In the genomic region with DNA sequence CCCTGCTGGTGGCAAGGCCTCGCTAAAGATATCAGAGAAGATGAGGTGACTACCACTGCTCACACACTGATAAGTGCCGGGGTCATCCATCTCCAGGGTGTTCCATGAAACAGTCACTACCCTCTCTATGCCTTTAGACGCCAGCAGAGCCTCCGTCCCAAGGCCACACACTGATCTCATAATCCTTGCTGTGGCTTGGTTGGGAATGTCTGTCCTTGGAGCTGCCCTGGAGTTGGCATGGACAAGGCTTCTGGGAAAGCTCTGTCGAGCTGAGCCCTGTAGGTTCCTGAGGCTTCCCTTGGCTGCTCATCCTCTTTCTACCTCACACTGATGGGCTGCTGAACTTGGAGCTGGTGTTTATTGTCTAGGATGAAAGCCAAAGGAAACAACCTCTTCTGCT, we compare ENCODE assay signal across 28 mouse cellular contexts. TPM values are rescaled to one million over a fixed set of nuclear protein-coding genes. Genes with fewer than 3 reads are reported as not detected.
DNase-seq lines count a peak whose midpoint lies in the region; ATAC-seq lines count a peak whose summit lies in the region.
"Had no signal": no experiment of that assay in that cellular context is flagged by ENCODE, and none has a peak within 500 bp of the region (broad histone marks: within the 10 kb centered on the region; RNA-seq: fewer than 3 reads in every experiment).

No protein-coding gene starts in this region.

- ATAC-seq in hindbrain, embryonic 11.5 days (ENCODE audit: low FRiP score), result no peak
- ATAC-seq: forebrain, embryonic 16.5 days; intestine, postnatal 0 days; liver, embryonic 12.5 days had no signal

- peak overlapping the region; percentile 52 for H3K27ac ChIP-seq in heart, embryonic 10.5 days
- no peak overlapping the region for H3K27ac ChIP-seq in hindbrain, embryonic 11.5 days (ENCODE audit: low read depth, low read length)
- H3K27ac ChIP-seq: embryonic facial prominence, embryonic 10.5 days; forebrain, embryonic 10.5 days; hindbrain, embryonic 12.5 days; layer of hippocampus, adult 2 months; limb, embryonic 12.5 days; liver, embryonic 12.5 days; neural tube, embryonic 12.5 days had no signal

- 56% methylated on average over 5 of the region's 5 CpGs for WGBS in heart, embryonic 10.5 days
- 82% methylated on average over 5 of the region's 5 CpGs for WGBS in hindbrain, embryonic 11.5 days

- H3K4me2 ChIP-seq in hindbrain, embryonic 11.5 days (replicated peaks; ENCODE audit: low read depth, low read length), result no peak overlapping the region
- H3K4me2 ChIP-seq: hindbrain, embryonic 12.5 days; limb, embryonic 12.5 days; liver, embryonic 12.5 days; neural tube, embryonic 12.5 days had no signal

- no peaks in the 10 kb centered on the region for H3K36me3 ChIP-seq in heart, embryonic 10.5 days
- no peaks in the 10 kb centered on the region for H3K36me3 ChIP-seq in hindbrain, embryonic 11.5 days (ENCODE audit: control insufficient read depth, insufficient read depth, low read length)
- H3K36me3 ChIP-seq: embryonic facial prominence, embryonic 10.5 days; forebrain, embryonic 10.5 days; hindbrain, embryonic 12.5 days; limb, embryonic 12.5 days; liver, embryonic 12.5 days; neural tube, embryonic 12.5 days had no signal

- no peak overlapping the region for H3K9ac ChIP-seq in hindbrain, embryonic 11.5 days (ENCODE audit: low read depth, low read length)
- H3K9ac ChIP-seq: hindbrain, embryonic 12.5 days; limb, embryonic 12.5 days; liver, embryonic 12.5 days; neural tube, embryonic 12.5 days had no signal

- no peak overlapping the region for H3K4me3 ChIP-seq in heart, embryonic 10.5 days
- no peak overlapping the region for H3K4me3 ChIP-seq in hindbrain, embryonic 11.5 days (ENCODE audit: low read depth, low read length)
- H3K4me3 ChIP-seq: embryonic facial prominence, embryonic 10.5 days; forebrain, embryonic 10.5 days; hindbrain, embryonic 12.5 days; layer of hippocampus, adult 2 months; limb, embryonic 12.5 days; liver, embryonic 12.5 days; megakaryocyte, embryonic 14.5 days; neural tube, embryonic 12.5 days had no signal

- peaks cover 32% of the 10 kb centered on the region for H3K4me1 ChIP-seq in heart, embryonic 10.5 days
- H3K4me1 ChIP-seq in hindbrain, embryonic 11.5 days (replicated peaks; ENCODE audit: control insufficient read depth, insufficient read depth, low read length), result no peaks in the 10 kb centered on the region
- H3K4me1 ChIP-seq: forebrain, embryonic 10.5 days; hindbrain, embryonic 12.5 days; megakaryocyte, embryonic 14.5 days had no signal

- no peaks in the 10 kb centered on the region for H3K27me3 ChIP-seq in heart, embryonic 10.5 days (ENCODE audit: insufficient read depth, poor library complexity, severe bottlenecking)
- no peaks in the 10 kb centered on the region for H3K27me3 ChIP-seq in hindbrain, embryonic 11.5 days (ENCODE audit: control insufficient read depth, insufficient read depth, low read length)
- H3K27me3 ChIP-seq: hindbrain, embryonic 12.5 days; limb, embryonic 12.5 days; neural tube, embryonic 12.5 days had no signal

- intact Hi-C loops in heart, postnatal 14 days (cut with DNase I), result no loop called here

- no peaks in the 10 kb centered on the region for H3K9me3 ChIP-seq in heart, embryonic 10.5 days
- H3K9me3 ChIP-seq in hindbrain, embryonic 11.5 days (ENCODE audit: control insufficient read depth, low read length), result no peaks in the 10 kb centered on the region
- H3K9me3 ChIP-seq: embryonic facial prominence, embryonic 10.5 days; forebrain, embryonic 10.5 days; hindbrain, embryonic 12.5 days; limb, embryonic 12.5 days; liver, embryonic 12.5 days; megakaryocyte, embryonic 14.5 days; neural tube, embryonic 12.5 days had no signal

- DNase-seq in heart, embryonic 10.5 days (ENCODE audit: low spot score), result no peak
- no peak for DNase-seq in heart, postnatal 14 days
- peak; percentile 19 for DNase-seq in kidney, adult 18-20 months
- no peak for DNase-seq in kidney, postnatal 36 days
- peak; percentile 86 for DNase-seq in adrenal gland, adult 2 months
- peak; percentile 78 for DNase-seq in adrenal gland, postnatal 14 days
- DNase-seq in layer of hippocampus, adult 8-10 months (ENCODE audit: low spot score in 2 of 2), result no peak
- DNase-seq in hindbrain, embryonic 11.5 days (ENCODE audit: low spot score), result no peak
- DNase-seq: cerebellum, adult 11 months; gastrocnemius, postnatal 36 days; layer of hippocampus, postnatal 36 days; lung, adult 2 months; lung, postnatal 36 days; midbrain, embryonic 14.5 days; thymus, adult 18-20 months; thymus, postnatal 36 days had no signal

RNA-seq across cellular contexts. Expression of a gene that starts 12.8 kb away (rescaled TPM):
- polyA plus RNA-seq in heart, embryonic 10.5 days (2016; fragmentation: Nextera tagmentation; extraction: Ambion mirVana), result 0.07 and 0.40 TPM in 2 replicates
- total RNA-seq in heart, postnatal 14 days (2021), result under 1 TPM in 1 of 2 experiments, not detected in 1; 0.12 TPM
- total RNA-seq in adrenal gland, adult 2 months (2021), result not detected
- polyA plus RNA-seq in adrenal gland, adult 2 months (2012; rRNA removed), result not detected in 2 replicates
- not detected in 2 replicates for total RNA-seq in adrenal gland, postnatal 14 days (2021)
- total RNA-seq in layer of hippocampus, adult 8-10 months (2022), result under 1 TPM; 0.33 to 0.58 (median 0.46) TPM
- 0.08 TPM in 1 of 2 replicates, not detected in the other for polyA plus RNA-seq in hindbrain, embryonic 11.5 days (2014; fragmentation: Nextera tagmentation; extraction: Ambion mirVana)
- total RNA-seq: adrenal gland, adult 18-20 months; gastrocnemius, postnatal 36 days; heart, adult 8-10 months had no signal
- polyA plus RNA-seq: forebrain, embryonic 10.5 days; forebrain, embryonic 16.5 days; hindbrain, embryonic 12.5 days; intestine, postnatal 0 days; limb, embryonic 12.5 days; liver, embryonic 12.5 days; lung, adult 2 months; midbrain, embryonic 14.5 days had no signal

Comparison
In these comparisons a context has a peak if more than half of its experiments do, and no peak if none do; other contexts are left out.
1. DNase-seq: peak in kidney, adult 18-20 months (single experiment), adrenal gland, adult 2 months (single experiment) and adrenal gland, postnatal 14 days (single experiment); none in heart, embryonic 10.5 days (single experiment), heart, postnatal 14 days (0 of 2), kidney, postnatal 36 days (0 of 2), layer of hippocampus, adult 8-10 months (0 of 2) and hindbrain, embryonic 11.5 days (single experiment).